In the genomic region with DNA sequence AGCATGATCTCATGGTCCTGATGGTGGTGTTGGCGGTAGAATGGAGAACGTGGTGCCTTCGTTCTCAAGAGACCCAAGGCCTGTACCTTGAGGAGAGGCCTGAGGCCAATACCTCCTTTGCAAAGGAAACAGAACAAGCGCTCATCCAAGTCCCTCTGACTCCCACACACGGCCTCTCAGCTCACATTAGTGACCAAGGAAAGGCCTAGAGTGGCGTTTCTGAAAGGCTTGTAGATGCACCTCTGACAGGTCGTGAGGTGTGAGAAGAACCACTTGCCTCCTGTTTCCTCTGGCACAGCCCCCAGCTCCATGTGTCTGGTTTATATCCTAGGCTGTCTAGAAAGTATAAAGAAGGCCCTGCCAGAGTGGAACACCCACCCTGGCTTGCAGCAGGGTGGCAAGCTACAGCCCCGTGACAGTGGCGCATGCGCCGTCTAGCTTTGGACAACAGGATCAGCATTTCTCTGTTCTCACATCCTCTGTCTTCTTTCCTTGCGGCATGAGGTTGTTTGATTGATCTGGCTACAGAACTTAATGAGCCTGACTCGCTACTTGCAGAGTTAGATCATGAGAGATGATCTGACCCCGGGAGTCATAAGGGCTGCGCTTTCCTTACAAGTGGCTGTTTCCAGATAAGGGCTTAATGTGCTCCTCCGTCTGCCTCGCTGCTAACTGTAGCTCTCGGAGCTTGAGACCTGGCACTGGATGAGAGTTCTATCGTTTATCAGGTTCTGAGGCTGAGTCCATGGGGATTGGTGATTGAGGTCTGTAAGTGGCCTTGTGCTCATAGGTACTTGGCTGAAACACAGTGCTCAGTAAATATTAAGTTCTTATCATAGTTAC, we compare ENCODE assay signal across 10 mouse cellular contexts.
DNase-seq lines count a peak whose midpoint lies in the region; ATAC-seq and TF ChIP-seq lines count a peak whose summit lies in the region.
"Had no signal": no experiment of that assay in that cellular context is flagged by ENCODE, and none has a peak within 500 bp of the region (broad histone marks: within the 10 kb centered on the region; RNA-seq: fewer than 3 reads in every experiment).

No protein-coding gene starts in this region.

- peak in 1 of 2 experiments; percentile 36 for DNase-seq in heart, adult 2 months
- DNase-seq in heart, postnatal 25 days (ENCODE audit: low spot score), result no peak
- DNase-seq in midbrain, postnatal 0 days (ENCODE audit: low spot score), result no peak
- DNase-seq in stomach, postnatal 0 days (ENCODE audit: low spot score), result no peak
- DNase-seq in gastrocnemius, postnatal 25 days, result no peak
- DNase-seq in left cerebral cortex, adult 18-20 months (ENCODE audit: low spot score in 2 of 2), result no peak

- peak overlapping the region; percentile 80 for H3K27ac ChIP-seq in heart, adult 2 months
- 0 out of 2 replicates have a peak overlapping the region, but pooled peaks have one; percentile 19 for H3K27ac ChIP-seq in midbrain, embryonic 13.5 days
- H3K27ac ChIP-seq in midbrain, postnatal 0 days (ENCODE audit: low read depth, low read length), result no peak overlapping the region
- 0 out of 2 replicates have a peak overlapping the region, but pooled peaks have one; percentile 0 for H3K27ac ChIP-seq in intestine, embryonic 16.5 days (ENCODE audit: low read length)
- H3K27ac ChIP-seq in stomach, postnatal 0 days (replicated peaks), result peak overlapping the region; percentile 18; the same call in 1 of the 2 replicates

- intact Hi-C loops in heart, adult 2 months (cut with DNase I), result no loop called here
- intact Hi-C loops in heart, postnatal 25 days (cut with DNase I), result loop anchor here (5.0 to 10.0 kb wide), 2 partner anchors 34 to 61 kb away; no protein-coding TSS in a partner anchor

- no peak for TF ChIP-seq POLR2A in heart, adult 2 months (IDR thresholded peaks at IDR 0.05; ENCODE audit: insufficient read depth, low read depth, low read length)

- no peak overlapping the region for H3K4me2 ChIP-seq in midbrain, embryonic 13.5 days (replicated peaks)
- no peak overlapping the region for H3K4me2 ChIP-seq in midbrain, postnatal 0 days (ENCODE audit: low read depth, low read length, poor library complexity, severe bottlenecking)
- H3K4me2 ChIP-seq in intestine, embryonic 16.5 days (ENCODE audit: low read depth, low read length), result no peak overlapping the region
- no peak overlapping the region for H3K4me2 ChIP-seq in stomach, postnatal 0 days (replicated peaks; ENCODE audit: low read depth)

- H3K79me2 ChIP-seq in heart, adult 2 months (replicated peaks; ENCODE audit: control insufficient read depth, insufficient read depth, low read length), result peaks cover 1% of the 10 kb centered on the region

- no peak overlapping the region for H3K4me3 ChIP-seq in heart, adult 2 months
- no peak overlapping the region for H3K4me3 ChIP-seq in midbrain, embryonic 13.5 days (replicated peaks)
- no peak overlapping the region for H3K4me3 ChIP-seq in midbrain, postnatal 0 days (ENCODE audit: low read depth, low read length)
- no peak overlapping the region for H3K4me3 ChIP-seq in intestine, embryonic 16.5 days (ENCODE audit: low read length)
- H3K4me3 ChIP-seq in stomach, postnatal 0 days (ENCODE audit: low read depth, low read length), result no peak overlapping the region
- H3K4me3 ChIP-seq: megakaryocyte, embryonic 14.5 days had no signal

- no peak for ATAC-seq in midbrain, embryonic 13.5 days
- no peak for ATAC-seq in midbrain, postnatal 0 days (ENCODE audit: low FRiP score)
- ATAC-seq in intestine, embryonic 16.5 days, result peak; percentile 43
- peak; percentile 33; the same call in 1 of the 2 replicates for ATAC-seq in stomach, postnatal 0 days (ENCODE audit: low FRiP score, low TSS enrichment)
- ATAC-seq: forebrain, embryonic 14.5 days had no signal

- TF ChIP-seq EP300 in heart, adult 2 months (IDR thresholded peaks at IDR 0.05; ENCODE audit: insufficient read depth, low read depth, low read length), result peak; percentile 45; the same call in 1 of the 2 replicates
- no peak for TF ChIP-seq EP300 in stomach, postnatal 0 days (optimal IDR thresholded peaks at IDR 0.05)

- no peaks in the 10 kb centered on the region for H3K27me3 ChIP-seq in heart, adult 2 months (ENCODE audit: control insufficient read depth, insufficient read depth, low read length)
- H3K27me3 ChIP-seq in midbrain, embryonic 13.5 days, result no peaks in the 10 kb centered on the region
- no peaks in the 10 kb centered on the region for H3K27me3 ChIP-seq in midbrain, postnatal 0 days (ENCODE audit: insufficient read depth, low read length)
- no peaks in the 10 kb centered on the region for H3K27me3 ChIP-seq in intestine, embryonic 16.5 days (replicated peaks; ENCODE audit: control insufficient read depth, insufficient read depth, low read length)
- no peaks in the 10 kb centered on the region for H3K27me3 ChIP-seq in stomach, postnatal 0 days (ENCODE audit: control insufficient read depth, insufficient read depth, low read length)

- no peaks in the 10 kb centered on the region for H3K36me3 ChIP-seq in heart, adult 2 months (ENCODE audit: control insufficient read depth, insufficient read depth, low read length)
- H3K36me3 ChIP-seq in midbrain, embryonic 13.5 days, result no peaks in the 10 kb centered on the region
- no peaks in the 10 kb centered on the region for H3K36me3 ChIP-seq in midbrain, postnatal 0 days (ENCODE audit: insufficient read depth, low read length)
- H3K36me3 ChIP-seq in intestine, embryonic 16.5 days (ENCODE audit: control insufficient read depth, insufficient read depth, low read length), result no peaks in the 10 kb centered on the region
- no peaks in the 10 kb centered on the region for H3K36me3 ChIP-seq in stomach, postnatal 0 days (ENCODE audit: control insufficient read depth, insufficient read depth, low read length)

- peaks cover 30% of the 10 kb centered on the region for H3K4me1 ChIP-seq in heart, adult 2 months (ENCODE audit: control insufficient read depth, insufficient read depth, low read length)
- H3K4me1 ChIP-seq in midbrain, embryonic 13.5 days (replicated peaks), result peaks cover 26% of the 10 kb centered on the region; the same call in 1 of the 2 replicates
- no peaks in the 10 kb centered on the region; the same call in 1 of the 2 replicates for H3K4me1 ChIP-seq in midbrain, postnatal 0 days (ENCODE audit: insufficient read depth, low read length)
- peaks cover 22% of the 10 kb centered on the region for H3K4me1 ChIP-seq in intestine, embryonic 16.5 days (ENCODE audit: control insufficient read depth, insufficient read depth, low read length)
- no peaks in the 10 kb centered on the region for H3K4me1 ChIP-seq in stomach, postnatal 0 days (replicated peaks; ENCODE audit: control insufficient read depth, insufficient read depth)

- no peak for TF ChIP-seq CTCF in heart, adult 2 months (IDR thresholded peaks at IDR 0.05)
- TF ChIP-seq CTCF in midbrain, postnatal 0 days (IDR thresholded peaks at IDR 0.05), result no peak
- no peak for TF ChIP-seq CTCF in stomach, postnatal 0 days (IDR thresholded peaks at IDR 0.05; ENCODE audit: low read depth)

- H3K9me3 ChIP-seq in midbrain, embryonic 13.5 days, result no peaks in the 10 kb centered on the region
- H3K9me3 ChIP-seq in midbrain, postnatal 0 days (ENCODE audit: low read length), result no peaks in the 10 kb centered on the region
- no peaks in the 10 kb centered on the region for H3K9me3 ChIP-seq in intestine, embryonic 16.5 days (ENCODE audit: control insufficient read depth, low read length)
- no peaks in the 10 kb centered on the region for H3K9me3 ChIP-seq in stomach, postnatal 0 days (ENCODE audit: control insufficient read depth, low read length)
- H3K9me3 ChIP-seq: megakaryocyte, embryonic 14.5 days had no signal

- no peak overlapping the region for H3K9ac ChIP-seq in heart, adult 2 months (ENCODE audit: low read depth, low read length)
- no peak overlapping the region for H3K9ac ChIP-seq in midbrain, embryonic 13.5 days (replicated peaks)
- H3K9ac ChIP-seq in midbrain, postnatal 0 days (replicated peaks; ENCODE audit: low read length, poor library complexity, severe bottlenecking), result no peak overlapping the region
- H3K9ac ChIP-seq in intestine, embryonic 16.5 days (ENCODE audit: low read depth, low read length), result no peak overlapping the region
- H3K9ac ChIP-seq in stomach, postnatal 0 days (ENCODE audit: low read length), result no peak overlapping the region

- WGBS in heart, adult 2 months, result 44% methylated on average over 19 of the region's 19 CpGs
- WGBS in midbrain, embryonic 13.5 days, result 84% methylated on average over 19 of the region's 19 CpGs
- 79% methylated on average over 19 of the region's 19 CpGs for WGBS in midbrain, postnatal 0 days
- 56% methylated on average over 19 of the region's 19 CpGs for WGBS in intestine, embryonic 16.5 days
- 63% methylated on average over 19 of the region's 19 CpGs for WGBS in stomach, postnatal 0 days

Comparison
In these comparisons a context has a peak if more than half of its experiments do, and no peak if none do; other contexts are left out.
1. ATAC-seq: peak in intestine, embryonic 16.5 days (single experiment) and stomach, postnatal 0 days (single experiment); none in midbrain, embryonic 13.5 days (single experiment) and midbrain, postnatal 0 days (single experiment).